Mouse (Mus musculus): ENCODE measurements around the gene Gm21985.
A peak's percentile ranks its signal among the peaks of the same experiment; 100 is the strongest.

- TF ChIP-seq CTCF (IDR thresholded peaks at IDR 0.05) (peak; percentile 17; the same call in 1 of the 2 replicates), EP300 (IDR thresholded peaks at IDR 0.05) (no peak)
Observed at GRCm38 (mm10) chr2:112239935-112240721, 26.0 kb upstream of the Gm21985 start.
